Mouse (Mus musculus): ENCODE results near the gene Plekhh2. TPM values are rescaled to one million over a fixed set of nuclear protein-coding genes. Genes with fewer than 3 reads are reported as not detected.

The Plekhh2 gene
- polyA plus RNA-seq, 1 experiment from 2014 or later: 0.31 TPM

DNA sequence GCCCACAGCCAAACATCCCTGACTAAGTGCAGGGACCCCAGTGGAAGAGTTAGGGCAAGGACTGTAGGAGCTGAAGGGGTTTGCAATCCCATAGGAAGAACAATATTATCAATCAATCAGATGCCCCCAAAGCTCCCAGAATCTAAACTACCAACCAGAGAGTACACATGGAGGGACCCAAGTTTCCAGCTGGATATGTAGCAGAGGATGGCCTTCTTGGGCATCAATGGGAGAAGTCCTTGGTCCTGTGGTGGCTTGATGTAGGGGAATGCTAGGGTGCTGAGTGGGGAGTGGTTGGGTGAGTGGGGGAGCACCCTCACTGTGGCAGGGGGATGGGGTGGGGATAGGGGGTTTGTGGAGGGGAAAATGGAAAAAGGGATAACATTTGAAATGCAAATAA is 8.4 kb downstream of the Plekhh2 start:
- Histone ChIP-seq H3K9me3 (ENCODE audit: low read length) (no peaks in the 10 kb centered on the region), H3K27ac (ENCODE audit: low read depth) (no peak overlapping the region), H3K4me3 (ENCODE audit: low read depth, low read length) (no peak overlapping the region), H3K9ac (replicated peaks) (no peak overlapping the region), H3K4me1 (ENCODE audit: insufficient read depth) (no peaks in the 10 kb centered on the region), H3K27me3 (ENCODE audit: insufficient read depth, low read length) (no peaks in the 10 kb centered on the region), H3K36me3 (replicated peaks; ENCODE audit: insufficient read depth, low read length) (no peaks in the 10 kb centered on the region), H3K4me2 (ENCODE audit: low read depth, low read length) (no peak overlapping the region)
- TF ChIP-seq EP300 (IDR thresholded peaks at IDR 0.05; ENCODE audit: low read depth): no peak
- TF ChIP-seq CTCF (IDR thresholded peaks at IDR 0.05; ENCODE audit: low read depth): no peak
- no peak for DNase-seq
- no peak for ATAC-seq

DNA sequence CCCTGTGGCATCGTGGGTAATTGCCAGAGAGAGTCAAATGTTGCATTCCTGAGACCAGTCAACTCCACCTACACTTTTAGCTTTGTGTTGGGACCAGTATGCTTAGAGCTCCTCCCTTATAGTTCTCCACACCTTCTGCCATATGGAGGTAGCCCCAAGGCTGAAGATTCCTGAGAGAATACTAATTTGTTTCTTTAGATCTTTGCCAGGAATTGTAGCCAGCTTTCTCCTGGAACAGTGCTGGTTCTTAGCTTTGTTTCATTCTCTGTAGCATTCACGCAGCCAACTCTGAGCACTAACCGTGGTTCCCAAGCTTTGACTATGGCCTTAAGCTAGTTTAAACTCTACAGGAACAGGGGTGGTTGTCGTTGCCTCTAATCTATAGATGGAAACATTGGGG is 17.7 kb downstream of the Plekhh2 start:
- TF ChIP-seq CTCF (IDR thresholded peaks at IDR 0.05; ENCODE audit: low read depth) (no peak), EP300 (IDR thresholded peaks at IDR 0.05; ENCODE audit: low read depth) (no peak)
- Histone ChIP-seq H3K9me3 (ENCODE audit: low read length) (no peaks in the 10 kb centered on the region), H3K4me2 (ENCODE audit: low read depth, low read length) (no peak overlapping the region), H3K4me3 (ENCODE audit: low read depth, low read length) (no peak overlapping the region), H3K27ac (ENCODE audit: low read depth) (no peak overlapping the region), H3K9ac (replicated peaks) (no peak overlapping the region), H3K4me1 (ENCODE audit: insufficient read depth) (no peaks in the 10 kb centered on the region), H3K36me3 (replicated peaks; ENCODE audit: insufficient read depth, low read length) (no peaks in the 10 kb centered on the region), H3K27me3 (ENCODE audit: insufficient read depth, low read length) (no peaks in the 10 kb centered on the region)
- ATAC-seq: no peak
- WGBS (ENCODE audit: insufficient replicate concordance): 74% methylated on average over 4 of the region's 4 CpGs
- no peak for DNase-seq

DNA sequence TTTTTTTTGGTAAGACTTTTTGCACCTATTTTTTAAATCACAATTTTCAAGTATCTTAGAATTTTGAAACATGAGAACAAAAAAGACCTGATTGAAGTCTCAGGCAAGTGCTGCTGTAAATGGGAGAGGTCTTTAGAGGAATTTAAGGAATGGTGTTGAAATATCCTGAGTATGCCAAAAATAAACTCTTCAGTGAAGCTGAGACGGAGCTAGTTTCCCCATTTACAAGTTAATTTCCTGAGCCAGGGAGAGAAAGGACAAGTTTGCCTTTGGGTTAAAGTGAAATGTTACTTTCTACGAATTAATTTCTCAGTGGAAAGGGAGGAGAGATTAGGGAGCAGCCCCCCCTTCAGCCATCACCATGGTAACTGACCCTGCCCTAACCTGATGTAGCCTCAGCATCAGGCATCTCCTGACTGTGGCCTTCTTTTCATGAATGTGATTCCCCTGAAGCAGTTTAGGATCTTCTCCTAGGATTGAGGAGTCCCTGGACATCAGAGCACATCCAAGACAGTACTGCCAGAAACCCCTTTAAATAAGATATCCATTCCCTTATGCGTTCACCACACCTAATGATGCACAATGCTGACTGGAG is 18.6 kb downstream of the Plekhh2 start:
- Histone ChIP-seq H3K9me3 (ENCODE audit: low read length) (no peaks in the 10 kb centered on the region), H3K4me2 (ENCODE audit: low read depth, low read length) (no peak overlapping the region), H3K27ac (ENCODE audit: low read depth) (no peak overlapping the region), H3K4me1 (ENCODE audit: insufficient read depth) (no peaks in the 10 kb centered on the region), H3K9ac (replicated peaks) (no peak overlapping the region), H3K36me3 (replicated peaks; ENCODE audit: insufficient read depth, low read length) (no peaks in the 10 kb centered on the region), H3K4me3 (ENCODE audit: low read depth, low read length) (no peak overlapping the region), H3K27me3 (ENCODE audit: insufficient read depth, low read length) (no peaks in the 10 kb centered on the region)
- TF ChIP-seq CTCF (IDR thresholded peaks at IDR 0.05; ENCODE audit: low read depth) (no peak), EP300 (IDR thresholded peaks at IDR 0.05; ENCODE audit: low read depth) (no peak)
- no peak for DNase-seq
- WGBS (ENCODE audit: insufficient replicate concordance): 43% methylated on average over 3 of the region's 3 CpGs
- ATAC-seq: no peak

DNA sequence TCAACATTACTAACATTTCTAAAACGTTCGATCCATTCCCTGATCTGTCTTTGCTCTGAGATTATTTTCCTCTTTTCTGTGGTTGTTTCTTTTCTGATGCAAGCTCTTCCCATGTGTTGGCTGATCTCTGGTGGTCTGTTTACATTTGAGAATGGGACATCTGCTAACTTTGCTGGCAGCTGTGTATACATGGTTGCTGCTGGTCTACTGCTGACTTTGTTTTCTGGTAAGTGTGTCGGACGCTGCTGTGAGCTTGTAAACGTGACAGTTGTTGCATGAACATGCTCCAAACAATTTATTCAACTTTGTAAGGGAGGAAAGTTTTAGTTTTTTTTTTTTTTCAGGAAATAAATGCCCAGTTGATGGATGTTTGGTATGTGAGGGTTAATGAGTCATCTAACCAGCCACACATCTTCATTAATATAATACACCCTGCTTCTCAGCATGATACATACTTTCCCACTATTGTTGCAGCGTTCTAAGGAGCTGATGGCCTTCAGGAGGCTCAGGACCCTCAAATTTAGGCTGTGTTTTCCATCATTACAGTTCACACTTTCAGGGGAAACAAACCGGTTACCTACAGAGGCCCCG is 21.3 kb downstream of the Plekhh2 start:
- no peak overlapping the region for H3K4me2 ChIP-seq (ENCODE audit: low read depth, low read length)
- H3K27ac ChIP-seq (ENCODE audit: low read depth): no peak overlapping the region
- DNase-seq (no peak), ATAC-seq (no peak)
- H3K4me3 ChIP-seq (ENCODE audit: low read depth, low read length): no peak overlapping the region
- TF ChIP-seq EP300 (IDR thresholded peaks at IDR 0.05; ENCODE audit: low read depth) (no peak), CTCF (IDR thresholded peaks at IDR 0.05; ENCODE audit: low read depth) (no peak)
- H3K36me3 ChIP-seq (replicated peaks; ENCODE audit: insufficient read depth, low read length): no peaks in the 10 kb centered on the region
- no peaks in the 10 kb centered on the region for H3K27me3 ChIP-seq (ENCODE audit: insufficient read depth, low read length)
- H3K9ac ChIP-seq (replicated peaks): no peak overlapping the region
- 65% methylated on average over 8 of the region's 8 CpGs for WGBS (ENCODE audit: insufficient replicate concordance)
- H3K4me1 ChIP-seq (ENCODE audit: insufficient read depth): no peaks in the 10 kb centered on the region
- H3K9me3 ChIP-seq (ENCODE audit: low read length): no peaks in the 10 kb centered on the region

DNA sequence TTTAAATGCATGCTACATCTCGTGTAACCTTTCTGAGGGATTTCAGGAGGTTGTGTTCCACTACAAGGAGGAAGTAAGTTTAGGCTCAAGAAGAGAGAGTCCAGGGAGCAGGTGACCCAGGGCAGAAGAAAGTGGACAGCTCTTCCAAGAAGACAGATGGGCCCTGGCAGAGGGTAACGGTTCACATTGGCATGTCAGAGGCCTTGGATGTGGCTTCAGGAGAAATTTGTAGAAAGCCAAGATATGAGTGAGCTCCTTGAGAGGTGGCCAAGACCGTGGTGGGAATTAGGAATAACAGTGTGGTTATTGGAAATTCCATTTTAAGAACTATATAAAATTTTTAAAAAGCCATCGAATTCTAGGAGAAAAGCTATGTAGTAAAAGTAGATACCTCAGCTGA is 22.1 kb downstream of the Plekhh2 start:
- no peak for TF ChIP-seq CTCF (IDR thresholded peaks at IDR 0.05; ENCODE audit: low read depth)
- TF ChIP-seq EP300 (IDR thresholded peaks at IDR 0.05; ENCODE audit: low read depth): no peak
- Histone ChIP-seq H3K4me3 (ENCODE audit: low read depth, low read length) (no peak overlapping the region), H3K36me3 (replicated peaks; ENCODE audit: insufficient read depth, low read length) (no peaks in the 10 kb centered on the region), H3K9me3 (ENCODE audit: low read length) (no peaks in the 10 kb centered on the region), H3K27ac (ENCODE audit: low read depth) (no peak overlapping the region), H3K9ac (replicated peaks) (no peak overlapping the region), H3K4me2 (ENCODE audit: low read depth, low read length) (no peak overlapping the region), H3K27me3 (ENCODE audit: insufficient read depth, low read length) (no peaks in the 10 kb centered on the region), H3K4me1 (ENCODE audit: insufficient read depth) (no peaks in the 10 kb centered on the region)
- DNase-seq: no peak
- no peak for ATAC-seq
- 73% methylated on average over 4 of the region's 4 CpGs for WGBS (ENCODE audit: insufficient replicate concordance)

DNA sequence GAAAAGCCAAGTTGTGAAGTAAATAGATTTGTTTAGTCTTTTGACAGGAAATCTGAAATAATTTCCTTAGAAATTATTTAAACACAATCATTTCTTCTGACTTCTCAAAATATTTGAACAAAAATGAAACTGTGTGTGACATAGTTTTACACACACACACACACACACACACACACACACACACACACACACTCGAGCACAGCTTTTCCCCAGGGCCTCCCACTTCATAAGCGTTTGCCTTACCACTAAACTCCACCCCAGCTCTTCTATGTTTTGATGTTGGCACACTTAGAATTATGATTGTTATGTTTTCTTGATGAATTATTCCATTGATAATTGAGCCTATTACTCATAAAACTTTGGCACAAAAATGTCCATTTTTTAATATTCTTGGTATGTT is 22.9 kb downstream of the Plekhh2 start:
- WGBS (ENCODE audit: insufficient replicate concordance): 64% methylated on average over 2 of the region's 2 CpGs

More for the DNA sequence above, 22.9 kb downstream of the Plekhh2 start:
- no peaks in the 10 kb centered on the region for H3K4me1 ChIP-seq (ENCODE audit: insufficient read depth)
- no peaks in the 10 kb centered on the region for H3K27me3 ChIP-seq (ENCODE audit: insufficient read depth, low read length)
- H3K9ac ChIP-seq (replicated peaks): no peak overlapping the region
- H3K27ac ChIP-seq (ENCODE audit: low read depth): no peak overlapping the region
- no peak for TF ChIP-seq CTCF (IDR thresholded peaks at IDR 0.05; ENCODE audit: low read depth)
- TF ChIP-seq EP300 (IDR thresholded peaks at IDR 0.05; ENCODE audit: low read depth): no peak
- no peak for ATAC-seq
- no peaks in the 10 kb centered on the region for H3K9me3 ChIP-seq (ENCODE audit: low read length)
- no peak for DNase-seq
- H3K4me2 ChIP-seq (ENCODE audit: low read depth, low read length): no peak overlapping the region
- H3K4me3 ChIP-seq (ENCODE audit: low read depth, low read length): no peak overlapping the region
- no peaks in the 10 kb centered on the region for H3K36me3 ChIP-seq (replicated peaks; ENCODE audit: insufficient read depth, low read length)
